Mouse (Mus musculus): ENCODE measurements at regions not wholly inside any gene's neighbourhood (a gene's known extent, or its start where the extent isn't known, plus 50 kb on each side); places are given as distances from the start of the nearest gene placed in this dataset.

DNA sequence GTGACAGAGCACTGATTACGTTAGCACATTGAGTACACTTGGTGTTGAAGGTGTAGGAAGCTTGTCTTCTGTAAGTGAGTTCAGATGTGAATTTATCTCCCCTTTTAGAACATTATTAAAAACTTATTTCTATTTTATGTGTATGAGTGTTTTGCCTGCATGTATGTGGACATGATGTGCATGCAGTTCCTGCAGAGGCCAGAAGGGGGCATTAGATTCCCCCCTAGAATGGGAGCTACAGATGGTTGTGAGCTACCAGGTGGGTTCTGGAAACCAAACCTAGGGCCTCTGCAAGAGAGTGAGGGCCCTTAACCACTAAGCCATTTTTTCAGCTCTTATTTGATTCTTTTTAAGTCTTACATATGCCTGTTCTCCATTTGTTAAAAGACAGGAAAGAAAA is 160.0 kb upstream of the Gjb5 start:
- H3K4me2 ChIP-seq (replicated peaks; ENCODE audit: low read depth, low read length): no peak overlapping the region
- H3K27ac ChIP-seq (ENCODE audit: low read length): no peak overlapping the region
- no peak overlapping the region for H3K4me3 ChIP-seq (ENCODE audit: low read depth, low read length)
- no peaks in the 10 kb centered on the region for H3K9me3 ChIP-seq (ENCODE audit: control insufficient read depth, low read depth, low read length)
- no peaks in the 10 kb centered on the region for H3K27me3 ChIP-seq (ENCODE audit: control insufficient read depth, insufficient read depth, low read length)
- H3K36me3 ChIP-seq (ENCODE audit: control insufficient read depth, insufficient read depth, low read length): no peaks in the 10 kb centered on the region
- no peaks in the 10 kb centered on the region for H3K4me1 ChIP-seq (ENCODE audit: control insufficient read depth, insufficient read depth, low read length)
- 90% methylated on average over 1 of the region's 1 CpGs for WGBS
- no peak overlapping the region for H3K9ac ChIP-seq (replicated peaks; ENCODE audit: low read depth, low read length)
- ATAC-seq (ENCODE audit: insufficient number of reproducible peaks, insufficient read depth, low FRiP score, low read depth): no peak

GRCm38 (mm10) chr4:127517539-127517938 is 159.6 kb upstream of the Gjb5 start:
- no peak overlapping the region for H3K4me3 ChIP-seq (ENCODE audit: low read depth, low read length)
- H3K9me3 ChIP-seq (ENCODE audit: control insufficient read depth, low read depth, low read length): no peaks in the 10 kb centered on the region
- no peak overlapping the region for H3K4me2 ChIP-seq (replicated peaks; ENCODE audit: low read depth, low read length)
- H3K4me1 ChIP-seq (ENCODE audit: control insufficient read depth, insufficient read depth, low read length): no peaks in the 10 kb centered on the region
- WGBS: 78% methylated on average over 7 of the region's 7 CpGs
- H3K27me3 ChIP-seq (ENCODE audit: control insufficient read depth, insufficient read depth, low read length): no peaks in the 10 kb centered on the region
- H3K9ac ChIP-seq (replicated peaks; ENCODE audit: low read depth, low read length): no peak overlapping the region
- no peak for ATAC-seq (ENCODE audit: insufficient number of reproducible peaks, insufficient read depth, low FRiP score, low read depth)
- H3K27ac ChIP-seq (ENCODE audit: low read length): no peak overlapping the region
- H3K36me3 ChIP-seq (ENCODE audit: control insufficient read depth, insufficient read depth, low read length): no peaks in the 10 kb centered on the region

GRCm38 (mm10) chr4:127509936-127510335 is 152.0 kb upstream of the Gjb5 start:
- WGBS: 75% methylated on average over 9 of the region's 9 CpGs
- Histone ChIP-seq H3K4me1 (ENCODE audit: control insufficient read depth, insufficient read depth, low read length) (no peaks in the 10 kb centered on the region), H3K27ac (ENCODE audit: low read length) (no peak overlapping the region), H3K4me2 (replicated peaks; ENCODE audit: low read depth, low read length) (no peak overlapping the region), H3K9me3 (ENCODE audit: control insufficient read depth, low read depth, low read length) (no peaks in the 10 kb centered on the region), H3K36me3 (ENCODE audit: control insufficient read depth, insufficient read depth, low read length) (no peaks in the 10 kb centered on the region), H3K9ac (replicated peaks; ENCODE audit: low read depth, low read length) (no peak overlapping the region), H3K4me3 (ENCODE audit: low read depth, low read length) (no peak overlapping the region), H3K27me3 (ENCODE audit: control insufficient read depth, insufficient read depth, low read length) (no peaks in the 10 kb centered on the region)
- ATAC-seq (ENCODE audit: insufficient number of reproducible peaks, insufficient read depth, low FRiP score, low read depth): no peak

DNA sequence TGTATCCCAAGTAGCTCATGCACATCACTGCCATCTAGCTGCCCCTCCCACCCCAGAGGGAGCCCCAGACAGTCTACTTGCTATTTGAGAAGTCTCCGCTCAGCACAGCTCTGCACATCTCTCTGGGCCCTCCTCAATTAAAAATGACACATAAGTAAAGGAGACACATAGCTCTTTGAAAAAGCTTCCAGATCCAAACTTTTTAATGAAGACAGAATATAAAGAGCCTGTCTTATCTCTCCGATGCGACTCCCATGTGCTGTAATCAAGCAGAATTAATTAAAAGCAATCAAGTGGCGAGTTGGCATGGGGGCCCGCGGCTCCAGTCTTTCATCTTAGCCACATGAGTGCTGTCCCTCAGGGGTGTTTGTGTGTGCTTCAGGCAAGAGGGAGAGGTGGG is 144.6 kb upstream of the Gjb5 start:
- H3K4me3 ChIP-seq (ENCODE audit: low read depth, low read length): no peak overlapping the region
- ATAC-seq (ENCODE audit: insufficient number of reproducible peaks, insufficient read depth, low FRiP score, low read depth): no peak
- WGBS: 86% methylated on average over 6 of the region's 6 CpGs
- H3K9me3 ChIP-seq (ENCODE audit: control insufficient read depth, low read depth, low read length): no peaks in the 10 kb centered on the region
- no peak overlapping the region for H3K9ac ChIP-seq (replicated peaks; ENCODE audit: low read depth, low read length)
- no peak overlapping the region for H3K27ac ChIP-seq (ENCODE audit: low read length)
- H3K36me3 ChIP-seq (ENCODE audit: control insufficient read depth, insufficient read depth, low read length): no peaks in the 10 kb centered on the region
- no peaks in the 10 kb centered on the region for H3K27me3 ChIP-seq (ENCODE audit: control insufficient read depth, insufficient read depth, low read length)
- no peaks in the 10 kb centered on the region for H3K4me1 ChIP-seq (ENCODE audit: control insufficient read depth, insufficient read depth, low read length)
- no peak overlapping the region for H3K4me2 ChIP-seq (replicated peaks; ENCODE audit: low read depth, low read length)

- WGBS: 92% methylated on average over 7 of the region's 7 CpGs
Observed at GRCm38 (mm10) chr4:127501881-127502280, 143.9 kb upstream of the Gjb5 start.

GRCm38 (mm10) chr4:127487016-127487780 is 129.2 kb upstream of the Gjb5 start:
- Histone ChIP-seq H3K9ac (replicated peaks; ENCODE audit: low read depth, low read length) (no peak overlapping the region), H3K4me3 (ENCODE audit: low read depth, low read length) (no peak overlapping the region), H3K4me1 (ENCODE audit: control insufficient read depth, insufficient read depth, low read length) (no peaks in the 10 kb centered on the region), H3K9me3 (ENCODE audit: control insufficient read depth, low read depth, low read length) (no peaks in the 10 kb centered on the region), H3K27ac (ENCODE audit: low read length) (no peak overlapping the region), H3K27me3 (ENCODE audit: control insufficient read depth, insufficient read depth, low read length) (no peaks in the 10 kb centered on the region), H3K4me2 (replicated peaks; ENCODE audit: low read depth, low read length) (no peak overlapping the region), H3K36me3 (ENCODE audit: control insufficient read depth, insufficient read depth, low read length) (no peaks in the 10 kb centered on the region)
- ATAC-seq (ENCODE audit: insufficient number of reproducible peaks, insufficient read depth, low FRiP score, low read depth): no peak
- WGBS: 37% methylated on average over 10 of the region's 10 CpGs

More at GRCm38 (mm10) chr4:127501881-127502280, 143.9 kb upstream of the Gjb5 start:
- H3K4me2 ChIP-seq (replicated peaks; ENCODE audit: low read depth, low read length): no peak overlapping the region
- ATAC-seq (ENCODE audit: insufficient number of reproducible peaks, insufficient read depth, low FRiP score, low read depth): no peak
- no peak overlapping the region for H3K4me3 ChIP-seq (ENCODE audit: low read depth, low read length)
- H3K9me3 ChIP-seq (ENCODE audit: control insufficient read depth, low read depth, low read length): no peaks in the 10 kb centered on the region
- H3K9ac ChIP-seq (replicated peaks; ENCODE audit: low read depth, low read length): no peak overlapping the region
- H3K27me3 ChIP-seq (ENCODE audit: control insufficient read depth, insufficient read depth, low read length): no peaks in the 10 kb centered on the region
- H3K27ac ChIP-seq (ENCODE audit: low read length): no peak overlapping the region
- no peaks in the 10 kb centered on the region for H3K36me3 ChIP-seq (ENCODE audit: control insufficient read depth, insufficient read depth, low read length)
- H3K4me1 ChIP-seq (ENCODE audit: control insufficient read depth, insufficient read depth, low read length): no peaks in the 10 kb centered on the region

- Histone ChIP-seq H3K4me1 (ENCODE audit: control insufficient read depth, insufficient read depth, low read length) (no peaks in the 10 kb centered on the region), H3K4me2 (replicated peaks; ENCODE audit: low read depth, low read length) (no peak overlapping the region), H3K9ac (replicated peaks; ENCODE audit: low read depth, low read length) (no peak overlapping the region), H3K4me3 (ENCODE audit: low read depth, low read length) (no peak overlapping the region), H3K9me3 (ENCODE audit: control insufficient read depth, low read depth, low read length) (no peaks in the 10 kb centered on the region), H3K27me3 (ENCODE audit: control insufficient read depth, insufficient read depth, low read length) (no peaks in the 10 kb centered on the region), H3K27ac (ENCODE audit: low read length) (no peak overlapping the region), H3K36me3 (ENCODE audit: control insufficient read depth, insufficient read depth, low read length) (no peaks in the 10 kb centered on the region)
- ATAC-seq (ENCODE audit: insufficient number of reproducible peaks, insufficient read depth, low FRiP score, low read depth): no peak
- 79% methylated on average over 5 of the region's 5 CpGs for WGBS
Observed at GRCm38 (mm10) chr4:127485238-127485637, 127.3 kb upstream of the Gjb5 start.

- no peak for ATAC-seq (ENCODE audit: insufficient number of reproducible peaks, insufficient read depth, low FRiP score, low read depth)
- WGBS: 45% methylated on average over 4 of the region's 4 CpGs
- Histone ChIP-seq H3K9ac (replicated peaks; ENCODE audit: low read depth, low read length) (no peak overlapping the region), H3K27me3 (ENCODE audit: control insufficient read depth, insufficient read depth, low read length) (no peaks in the 10 kb centered on the region), H3K9me3 (ENCODE audit: control insufficient read depth, low read depth, low read length) (no peaks in the 10 kb centered on the region), H3K4me3 (ENCODE audit: low read depth, low read length) (no peak overlapping the region), H3K4me2 (replicated peaks; ENCODE audit: low read depth, low read length) (no peak overlapping the region), H3K36me3 (ENCODE audit: control insufficient read depth, insufficient read depth, low read length) (no peaks in the 10 kb centered on the region), H3K4me1 (ENCODE audit: control insufficient read depth, insufficient read depth, low read length) (no peaks in the 10 kb centered on the region), H3K27ac (ENCODE audit: low read length) (no peak overlapping the region)
Observed at GRCm38 (mm10) chr4:127482461-127482860, 124.5 kb upstream of the Gjb5 start.

DNA sequence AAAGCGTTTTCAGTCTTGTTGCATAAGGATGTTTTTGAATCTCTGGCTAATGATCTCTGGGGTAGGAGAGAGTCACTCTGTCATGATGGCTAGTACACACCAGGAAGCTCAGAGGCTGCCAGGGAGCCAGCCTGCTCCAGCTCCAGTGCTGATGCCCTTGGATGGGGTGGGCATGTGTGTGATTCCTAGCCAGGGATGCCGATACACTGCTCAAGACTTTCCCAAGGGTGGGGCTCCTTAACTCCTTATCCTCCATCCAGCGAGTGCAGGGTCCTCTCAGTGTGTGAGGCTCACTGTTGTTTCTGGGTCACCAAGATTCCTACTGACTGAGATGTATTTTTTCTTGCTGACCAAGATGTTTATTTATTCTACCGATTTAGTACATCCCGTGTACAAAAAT is 122.4 kb upstream of the Gjb5 start:
- no peaks in the 10 kb centered on the region for H3K27me3 ChIP-seq (ENCODE audit: control insufficient read depth, insufficient read depth, low read length)
- H3K27ac ChIP-seq (ENCODE audit: low read length): no peak overlapping the region
- 52% methylated on average over 5 of the region's 5 CpGs for WGBS
- no peaks in the 10 kb centered on the region for H3K9me3 ChIP-seq (ENCODE audit: control insufficient read depth, low read depth, low read length)
- H3K9ac ChIP-seq (replicated peaks; ENCODE audit: low read depth, low read length): no peak overlapping the region
- no peaks in the 10 kb centered on the region for H3K4me1 ChIP-seq (ENCODE audit: control insufficient read depth, insufficient read depth, low read length)
- H3K36me3 ChIP-seq (ENCODE audit: control insufficient read depth, insufficient read depth, low read length): no peaks in the 10 kb centered on the region
- H3K4me2 ChIP-seq (replicated peaks; ENCODE audit: low read depth, low read length): no peak overlapping the region
- no peak overlapping the region for H3K4me3 ChIP-seq (ENCODE audit: low read depth, low read length)
- no peak for ATAC-seq (ENCODE audit: insufficient number of reproducible peaks, insufficient read depth, low FRiP score, low read depth)
